Mouse (Mus musculus) yolk sac, embryonic 10.5 days (tissue): ENCODE measurements around the gene Ociad2.

Experiments
- DNase-seq: peaks from one replicate; pipeline ENCODE4 v3.0.0-alpha.2; 2017; ENCODE audit warnings: low spot score

The Ociad2 gene

DNA sequence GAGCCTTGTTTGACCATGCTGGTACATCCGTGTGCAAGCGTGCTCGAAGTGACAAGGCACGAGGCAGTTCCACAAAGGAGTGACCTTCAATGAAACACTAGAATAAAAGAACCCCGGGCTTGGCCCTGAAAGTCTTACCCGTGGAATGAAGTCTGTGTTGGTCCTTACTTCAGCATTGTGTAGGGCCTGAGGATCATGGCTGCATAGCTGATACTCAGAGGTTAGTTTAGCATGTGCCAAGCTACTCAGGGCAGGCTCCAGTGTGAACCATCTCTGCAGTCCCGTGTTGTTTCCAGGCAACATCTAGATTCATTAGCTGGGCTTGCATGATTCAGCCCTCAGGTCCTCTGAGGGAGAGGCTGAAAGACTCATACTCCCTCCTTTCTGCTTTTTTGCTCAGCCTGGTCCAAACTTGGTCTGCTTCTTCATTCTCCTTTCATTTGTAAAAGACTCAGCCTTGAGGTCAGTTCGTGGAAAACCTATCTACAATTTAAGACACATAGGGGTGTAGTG, at the start of gene Ociad2:
Gene Ociad2 (minus strand): TSS at position 306 of the 513 bp plus-strand sequence.
- DNase-seq, result no peak

- no peak for DNase-seq
Measured at GRCm38 (mm10) chr5:73383647-73383970, 42.8 kb upstream of the Ociad2 start.

DNA sequence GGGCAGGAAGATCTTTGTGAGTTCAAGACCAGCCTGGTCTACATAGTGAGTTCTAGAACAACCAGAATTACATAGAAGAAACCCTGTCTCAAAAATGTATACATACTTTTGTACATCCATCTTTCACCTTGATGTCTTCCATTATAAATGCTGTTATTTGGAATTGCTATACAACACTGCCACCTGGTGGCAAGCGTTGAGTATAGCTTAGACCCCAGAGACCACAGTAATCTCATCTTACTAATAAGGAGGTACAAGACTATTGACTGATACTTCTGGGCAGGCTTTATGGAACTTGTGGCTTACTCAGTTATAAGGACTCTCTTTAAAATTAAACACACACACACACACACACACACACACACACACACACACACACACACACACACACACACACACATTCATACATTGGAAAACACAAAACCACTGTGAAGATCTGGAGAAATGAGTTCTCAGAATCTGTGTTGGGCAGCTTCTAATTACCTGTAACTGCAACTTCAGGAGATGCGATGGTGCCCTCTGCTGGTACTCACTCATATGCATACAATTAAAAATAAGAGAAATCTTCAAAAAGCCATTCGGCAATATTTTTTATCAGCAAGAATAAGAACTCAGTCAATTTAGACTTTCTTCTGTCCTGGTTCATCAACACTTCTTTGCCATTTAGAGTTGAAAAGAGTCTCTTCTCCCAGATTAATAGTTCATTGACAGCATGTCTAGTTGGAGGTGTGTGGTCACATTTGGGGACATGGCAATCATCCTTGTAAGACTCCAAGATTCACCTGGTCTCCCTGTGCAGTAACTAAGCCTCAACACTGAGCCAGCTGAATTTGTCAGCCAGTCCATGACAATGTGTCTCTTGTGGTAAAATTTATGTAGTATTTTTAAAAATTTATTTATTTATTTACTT, 42.2 kb upstream of the Ociad2 start:
- DNase-seq, result peak; percentile 43

- no peak for DNase-seq
Measured at GRCm38 (mm10) chr5:73381976-73382540, 41.2 kb upstream of the Ociad2 start.

DNA sequence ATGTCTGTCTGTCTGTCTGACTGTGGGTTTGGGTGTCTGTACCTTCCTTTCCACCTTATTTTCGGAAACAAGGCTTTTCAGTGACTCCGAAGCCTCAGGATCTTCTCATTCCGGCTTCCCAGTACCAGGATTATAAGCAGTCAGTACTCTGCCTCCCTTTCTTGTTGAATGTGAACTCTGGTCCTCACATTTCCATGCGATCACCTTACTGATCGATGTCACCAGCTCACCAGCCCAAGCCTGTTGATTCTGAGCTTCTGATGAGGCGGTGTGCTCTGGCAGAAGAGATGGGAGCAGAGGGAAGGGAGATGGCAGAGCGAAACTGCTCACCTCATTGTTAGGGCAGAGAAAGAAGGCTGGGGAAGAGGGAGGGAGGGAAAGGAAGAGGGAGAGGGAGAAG, 40.7 kb upstream of the Ociad2 start:
- no peak for DNase-seq

GRCm38 (mm10) chr5:73380829-73381228, 40.0 kb upstream of the Ociad2 start:
- DNase-seq, result no peak

- peak; percentile 59 for DNase-seq
Measured at GRCm38 (mm10) chr5:73379908-73380307, 39.1 kb upstream of the Ociad2 start.

DNA sequence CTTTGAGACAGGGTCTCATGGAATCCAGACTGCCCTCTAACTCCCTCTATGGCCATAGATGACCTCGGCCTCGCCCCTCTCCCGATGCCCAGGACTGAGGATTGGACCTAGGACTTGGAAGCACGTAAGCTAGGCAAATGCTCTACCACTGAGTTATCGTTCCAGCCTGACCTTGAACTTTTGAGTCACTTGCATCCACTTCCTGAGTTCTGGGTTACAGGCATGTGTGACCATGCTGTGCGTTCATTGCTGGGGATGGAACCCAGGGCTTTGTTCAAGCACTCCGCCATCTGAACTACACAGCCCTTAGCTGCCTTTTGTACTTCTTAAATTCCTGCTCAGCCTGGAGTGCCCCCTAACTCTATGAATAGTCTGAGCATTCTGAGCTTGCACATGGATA, 35.7 kb upstream of the Ociad2 start:
- no peak for DNase-seq

DNA sequence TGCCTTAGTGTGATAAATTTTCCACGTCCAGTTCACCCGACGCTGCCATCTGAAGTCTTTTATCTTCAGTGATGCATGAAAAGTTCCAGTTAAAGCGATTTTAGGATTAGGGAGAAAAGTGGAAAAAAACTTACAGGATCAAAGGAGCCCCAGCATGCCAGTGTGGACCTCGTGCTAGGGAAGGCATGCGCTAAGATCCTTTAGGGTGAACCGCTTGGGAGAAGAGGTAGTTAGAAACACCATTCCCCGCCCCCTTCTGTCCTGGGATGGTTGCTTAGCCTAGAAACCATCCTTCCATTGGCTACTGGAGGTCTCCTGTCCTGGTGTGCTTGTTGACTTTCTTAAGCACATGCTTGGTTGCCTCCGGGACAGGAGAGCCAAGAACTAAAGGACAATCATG, 35.2 kb upstream of the Ociad2 start:
- DNase-seq, result no peak

- DNase-seq, result no peak
Measured at GRCm38 (mm10) chr5:73373184-73373583, 32.4 kb upstream of the Ociad2 start.

- no peak for DNase-seq
Measured at GRCm38 (mm10) chr5:73372601-73373000, 31.8 kb upstream of the Ociad2 start.

- DNase-seq, result no peak
Measured at GRCm38 (mm10) chr5:73369731-73370130, 28.9 kb upstream of the Ociad2 start.

- DNase-seq, result no peak
Measured at GRCm38 (mm10) chr5:73368845-73369447, 28.1 kb upstream of the Ociad2 start.

DNA sequence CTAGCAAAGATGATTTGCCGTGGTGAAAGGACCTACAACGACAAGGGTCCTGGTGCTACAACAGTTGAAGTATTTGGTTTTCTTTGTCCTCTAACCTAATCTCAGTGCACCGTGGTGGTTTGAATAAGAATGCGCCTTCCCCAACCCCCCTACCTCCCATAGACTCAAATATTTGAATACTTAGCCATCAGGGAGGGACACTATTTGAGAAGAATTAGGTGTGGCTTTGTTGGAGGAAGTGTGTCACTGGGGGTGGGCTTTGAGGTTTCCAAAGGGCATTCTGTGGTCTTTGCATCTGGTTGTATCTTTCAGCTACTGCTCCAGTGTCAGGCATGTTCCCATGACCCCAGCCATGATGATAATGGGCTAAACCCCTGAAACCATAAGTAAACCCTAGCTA, 27.1 kb upstream of the Ociad2 start:
- no peak for DNase-seq

DNA sequence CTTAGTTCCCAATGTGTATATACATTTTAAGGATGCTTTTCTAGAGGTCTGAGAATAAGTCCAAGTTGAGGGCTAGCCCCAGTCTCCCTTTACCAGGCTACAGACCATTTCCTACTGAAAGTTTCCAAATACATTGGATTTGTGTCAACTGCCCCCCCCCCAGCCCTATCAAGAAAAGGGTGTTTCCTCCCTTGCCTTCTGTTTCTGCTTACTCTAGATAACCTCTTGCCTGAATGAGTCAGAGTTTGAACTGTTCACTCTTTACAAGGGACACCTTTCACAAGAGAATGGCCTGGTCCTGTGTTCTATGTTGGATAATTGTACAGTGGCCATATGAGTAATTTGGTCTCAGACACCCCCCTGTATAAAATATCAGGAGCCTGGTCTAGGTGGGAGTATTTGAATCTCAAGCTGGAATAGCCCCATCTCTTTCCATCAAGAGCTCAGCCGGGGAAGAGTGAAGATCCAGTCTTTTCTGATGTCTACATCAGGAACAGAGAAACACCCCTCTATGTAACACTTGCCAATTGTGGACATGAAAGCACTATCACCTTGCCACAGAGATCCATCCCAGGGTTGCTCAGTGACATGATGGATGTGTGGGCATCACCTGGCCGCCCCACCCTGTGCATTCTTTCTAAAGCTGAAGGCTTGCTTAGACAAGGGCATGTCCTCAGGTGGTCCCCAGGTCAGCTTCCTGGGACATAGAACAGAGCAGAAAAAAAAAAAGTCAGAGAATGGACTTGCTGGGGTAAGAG, 23.5 kb upstream of the Ociad2 start:
- no peak for DNase-seq

DNA sequence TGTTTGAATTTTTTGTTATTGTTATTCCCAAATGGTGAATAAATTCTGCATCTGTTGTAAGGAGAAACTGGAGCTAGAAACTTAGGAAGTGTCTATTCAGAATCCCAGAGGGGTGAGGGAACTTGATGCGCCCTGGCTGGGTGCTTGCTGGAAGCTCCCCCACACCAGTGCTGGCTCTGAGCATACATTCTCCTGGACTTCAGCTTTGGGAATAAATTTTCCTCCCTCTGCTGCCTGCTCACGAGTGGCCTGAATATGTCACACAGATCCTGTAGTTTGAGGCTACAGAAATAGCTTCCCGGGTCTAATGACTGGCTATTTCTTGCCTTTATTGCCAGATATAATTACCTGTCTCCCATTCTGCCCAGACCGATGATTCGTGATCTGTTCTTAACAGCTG, 22.0 kb upstream of the Ociad2 start:
- no peak for DNase-seq

- DNase-seq, result no peak
Measured at GRCm38 (mm10) chr5:73362338-73362737, 21.5 kb upstream of the Ociad2 start.

DNA sequence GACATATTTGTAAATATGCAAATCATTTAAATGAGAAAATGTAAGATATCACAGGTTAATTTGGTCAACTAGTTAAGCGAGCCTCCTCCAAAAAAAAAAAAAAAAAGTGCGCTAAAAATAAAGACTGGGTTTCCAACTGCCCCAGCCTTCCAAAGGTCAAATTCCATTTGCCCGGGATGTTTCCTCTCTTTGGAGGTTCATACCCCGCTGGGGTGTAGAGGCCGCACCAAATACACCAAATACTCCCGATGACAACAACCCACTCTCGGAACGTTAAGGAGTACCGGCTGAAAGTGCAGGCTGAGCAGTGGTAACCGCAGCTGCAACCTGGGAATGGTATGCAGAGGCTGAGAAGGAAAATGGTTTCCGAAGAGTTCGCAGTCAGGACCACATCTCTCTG, 19.4 kb upstream of the Ociad2 start:
- no peak for DNase-seq

- DNase-seq, result no peak
Measured at GRCm38 (mm10) chr5:73359752-73360141, 18.9 kb upstream of the Ociad2 start.

GRCm38 (mm10) chr5:73359134-73359751, 18.4 kb upstream of the Ociad2 start:
- DNase-seq, result no peak

- no peak for DNase-seq
Measured at GRCm38 (mm10) chr5:73355393-73355792, 14.6 kb upstream of the Ociad2 start.

GRCm38 (mm10) chr5:73353978-73354377, 13.2 kb upstream of the Ociad2 start:
- DNase-seq, result no peak
